26 mouse cellular contexts compared by ENCODE assay signal in genomic region chr2:132079139-132079538, GRCm38 (mm10). TPM values are rescaled to one million over a fixed set of nuclear protein-coding genes. Genes with fewer than 3 reads are reported as not detected.
DNase-seq lines count a peak whose midpoint lies in the region; ATAC-seq and TF ChIP-seq lines count a peak whose summit lies in the region.
"Had no signal": no experiment of that assay in that cellular context is flagged by ENCODE, and none has a peak within 500 bp of the region (broad histone marks: within the 10 kb centered on the region; RNA-seq: fewer than 3 reads in every experiment).

No protein-coding gene starts in this region.

- TF ChIP-seq CTCF in gastrocnemius, adult 2 months (IDR thresholded peaks at IDR 0.05) = no peak

- 33% methylated on average over 5 of the region's 5 CpGs for WGBS in heart, embryonic 10.5 days
- 32% methylated on average over 5 of the region's 5 CpGs for WGBS in heart, embryonic 16.5 days

- H3K4me1 ChIP-seq in heart, embryonic 10.5 days = peaks cover 41% of the 10 kb centered on the region
- peaks cover 26% of the 10 kb centered on the region for H3K4me1 ChIP-seq in heart, embryonic 16.5 days (ENCODE audit: control insufficient read depth, insufficient read depth, low read length)
- H3K4me1 ChIP-seq: hindbrain, embryonic 10.5 days; intestine, embryonic 15.5 days; neural tube, embryonic 13.5 days had no signal

- no peak overlapping the region for H3K4me3 ChIP-seq in heart, embryonic 10.5 days
- no peak overlapping the region for H3K4me3 ChIP-seq in heart, embryonic 16.5 days (ENCODE audit: low read length)
- H3K4me3 ChIP-seq in gastrocnemius, adult 2 months = no peak overlapping the region
- H3K4me3 ChIP-seq: embryonic facial prominence, embryonic 10.5 days; hindbrain, embryonic 10.5 days; intestine, embryonic 15.5 days; limb, embryonic 12.5 days; myocyte; neural tube, embryonic 13.5 days had no signal

- H3K9me3 ChIP-seq in heart, embryonic 10.5 days = no peaks in the 10 kb centered on the region
- no peaks in the 10 kb centered on the region for H3K9me3 ChIP-seq in heart, embryonic 16.5 days (replicated peaks; ENCODE audit: control insufficient read depth, low read length)
- H3K9me3 ChIP-seq: embryonic facial prominence, embryonic 10.5 days; hindbrain, embryonic 10.5 days; intestine, embryonic 15.5 days; limb, embryonic 12.5 days; neural tube, embryonic 13.5 days had no signal

- no peaks in the 10 kb centered on the region for H3K27me3 ChIP-seq in heart, embryonic 10.5 days (ENCODE audit: insufficient read depth, poor library complexity, severe bottlenecking)
- no peaks in the 10 kb centered on the region for H3K27me3 ChIP-seq in heart, embryonic 16.5 days (ENCODE audit: control insufficient read depth, insufficient read depth, low read length)
- H3K27me3 ChIP-seq: intestine, embryonic 15.5 days; limb, embryonic 12.5 days; neural tube, embryonic 13.5 days had no signal

- H3K36me3 ChIP-seq in heart, embryonic 10.5 days = peaks cover 8% of the 10 kb centered on the region
- peaks cover 6% of the 10 kb centered on the region for H3K36me3 ChIP-seq in heart, embryonic 16.5 days (ENCODE audit: control insufficient read depth, insufficient read depth)

- peak overlapping the region; percentile 59 for H3K27ac ChIP-seq in heart, embryonic 10.5 days
- H3K27ac ChIP-seq in heart, embryonic 16.5 days (ENCODE audit: low read length) = peak overlapping the region; percentile 79
- no peak overlapping the region for H3K27ac ChIP-seq in gastrocnemius, adult 2 months
- H3K27ac ChIP-seq: embryonic facial prominence, embryonic 10.5 days; hindbrain, embryonic 10.5 days; intestine, embryonic 15.5 days; limb, embryonic 12.5 days; liver, embryonic 14.5 days; neural tube, embryonic 13.5 days had no signal

- intact Hi-C loops in gastrocnemius, adult 2 months (cut with DNase I) = no loop called here

- peak; percentile 79 for DNase-seq in heart, embryonic 10.5 days (ENCODE audit: low spot score)
- DNase-seq in heart, postnatal 4 days = peak; percentile 55
- no peak for DNase-seq in gastrocnemius, adult 2 months
- no peak for DNase-seq in thymus, postnatal 14 days
- no peak for DNase-seq in adrenal gland, adult 8-10 months
- no peak for DNase-seq in liver
- DNase-seq: adrenal gland, postnatal 14 days; cerebellum, adult 9-10 months; gastrocnemius, postnatal 25 days; kidney, adult 8-10 months; kidney, postnatal 14 days; lung, embryonic 14.5 days; midbrain, embryonic 14.5 days; retina, postnatal 1 day; right cerebral cortex, postnatal 25 days; spleen, adult 18-20 months had no signal

- peak overlapping the region; percentile 8; the same call in 1 of the 2 replicates for H3K4me2 ChIP-seq in heart, embryonic 16.5 days (ENCODE audit: low read depth, low read length)
- H3K4me2 ChIP-seq: intestine, embryonic 15.5 days; limb, embryonic 12.5 days; lung, embryonic 14.5 days; neural tube, embryonic 13.5 days had no signal

- ATAC-seq in heart, embryonic 16.5 days (replicated peaks; ENCODE audit: extremely low read depth, insufficient read depth, low FRiP score) = peak; percentile 85
- ATAC-seq: forebrain, embryonic 16.5 days; hindbrain, embryonic 16.5 days; intestine, embryonic 15.5 days had no signal

- H3K9ac ChIP-seq in heart, embryonic 16.5 days (ENCODE audit: low read length) = no peak overlapping the region
- H3K9ac ChIP-seq: intestine, embryonic 15.5 days; limb, embryonic 12.5 days; liver, embryonic 14.5 days; lung, embryonic 14.5 days; neural tube, embryonic 13.5 days had no signal

RNA-seq across cellular contexts. Expression of gene Rassf2, which starts 49.1 kb away (rescaled TPM):
- 4.7 TPM in 2 replicates for polyA plus RNA-seq in heart, embryonic 10.5 days (2016; fragmentation: Nextera tagmentation; extraction: Ambion mirVana)
- 10.6 and 12.5 TPM in 2 replicates for polyA plus RNA-seq in heart, embryonic 16.5 days (2015; fragmentation: Nextera tagmentation; extraction: Ambion mirVana)
- total RNA-seq in heart, postnatal 4 days (2021) = 10 to 100 TPM; 13.7 to 15.2 TPM
- total RNA-seq in gastrocnemius, adult 2 months (2021) = 1 to 10 TPM; 3.5 to 6.8 TPM
- 10 to 100 TPM; 10.2 to 14.5 (median 12.2) TPM for total RNA-seq in adrenal gland, adult 8-10 months (2022)

Comparison
In these comparisons a context has a peak if more than half of its experiments do, and no peak if none do; other contexts are left out.
1. DNase-seq: peak in heart, embryonic 10.5 days (single experiment) and heart, postnatal 4 days (single experiment); none in gastrocnemius, adult 2 months (single experiment), thymus, postnatal 14 days (single experiment), adrenal gland, adult 8-10 months (single experiment) and liver (single experiment).